Mouse (Mus musculus) 3T3-L1 (cell line): ENCODE measurements around the gene Per3.

Experiments
- DNase-seq: peaks from one replicate; pipeline ENCODE4 v3.0.0-alpha.2; 2015; ENCODE audit warnings: low read depth, low spot score

Per3 gene

DNA sequence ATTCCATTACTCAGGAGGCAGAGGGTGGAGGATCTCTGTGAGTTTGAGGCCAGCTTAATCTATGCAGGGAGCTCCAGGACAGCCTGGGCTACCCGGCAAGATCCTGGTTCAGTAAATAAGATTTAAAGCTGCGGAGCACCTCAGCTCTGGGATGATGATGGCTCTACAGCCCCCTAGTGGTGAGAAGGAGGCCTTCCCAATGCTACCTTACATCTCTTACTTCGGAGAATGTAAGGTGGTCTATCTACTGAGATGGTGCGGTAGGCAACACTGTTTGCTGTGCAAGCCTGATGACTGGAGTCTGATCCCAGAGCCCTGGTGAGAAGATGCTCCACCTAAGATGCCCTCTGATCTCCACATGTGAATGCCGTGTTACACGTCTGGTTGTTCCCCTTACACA, 17.5 kb downstream of the Per3 start:
- DNase-seq, result peak; percentile 55

DNA sequence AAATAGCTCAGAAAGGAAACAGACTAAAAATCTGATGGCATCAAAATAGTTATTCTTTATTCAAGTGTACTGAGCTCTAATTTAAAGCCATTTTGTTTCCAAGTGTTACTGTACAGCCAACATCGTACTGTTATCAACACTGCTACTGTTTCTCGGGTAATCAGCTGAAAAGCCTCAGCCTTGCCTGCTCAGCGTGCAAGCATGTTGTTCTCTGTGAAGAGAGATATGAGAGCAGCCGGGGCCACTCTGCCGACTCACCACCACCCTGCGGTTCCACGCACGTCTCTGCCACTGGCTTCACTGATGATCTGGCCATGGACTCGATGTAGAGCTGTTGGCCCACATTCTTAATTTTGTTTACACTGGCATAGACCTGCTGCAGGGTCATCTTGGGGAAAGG, 20.3 kb downstream of the Per3 start:
- no peak for DNase-seq

DNA sequence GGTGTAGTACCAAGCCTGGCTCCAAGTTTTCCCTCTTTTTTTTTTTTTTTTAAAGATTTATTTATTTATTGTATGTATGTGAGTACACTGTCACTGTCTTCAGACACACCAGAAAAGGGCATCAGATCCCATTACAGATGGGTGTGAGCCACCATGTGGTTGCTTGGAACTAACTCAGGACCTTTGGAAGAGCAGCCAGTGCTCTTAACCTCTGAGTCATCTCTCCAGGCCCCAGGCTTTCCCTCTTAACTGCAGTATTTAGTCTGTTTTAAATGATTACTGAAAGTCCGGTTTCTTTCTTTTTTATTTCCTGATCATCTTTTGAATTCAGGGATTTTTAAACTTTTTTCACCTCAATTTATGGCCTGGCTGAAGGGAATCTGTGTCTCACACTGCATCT, 27.1 kb downstream of the Per3 start:
- peak; percentile 63 for DNase-seq

DNA sequence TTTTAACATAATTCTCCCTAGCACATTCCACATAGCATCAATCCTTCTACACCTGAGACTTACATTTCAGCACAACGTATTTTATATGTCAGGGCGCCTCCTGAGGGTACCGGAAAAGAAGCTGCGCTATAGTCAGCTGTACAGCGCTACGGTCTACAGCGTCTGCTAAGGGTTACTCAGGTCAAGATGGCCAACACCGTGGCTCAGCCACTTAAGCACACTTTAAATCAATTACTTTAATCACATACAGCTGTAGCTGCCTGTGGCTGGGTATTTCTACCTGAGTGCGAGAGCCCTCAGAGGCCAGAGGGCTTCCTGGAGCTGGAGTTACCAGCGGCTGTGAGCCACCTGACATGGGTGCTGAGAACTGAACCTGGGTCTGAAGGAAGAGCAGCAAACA, 28.5 kb downstream of the Per3 start:
- no peak for DNase-seq

DNA sequence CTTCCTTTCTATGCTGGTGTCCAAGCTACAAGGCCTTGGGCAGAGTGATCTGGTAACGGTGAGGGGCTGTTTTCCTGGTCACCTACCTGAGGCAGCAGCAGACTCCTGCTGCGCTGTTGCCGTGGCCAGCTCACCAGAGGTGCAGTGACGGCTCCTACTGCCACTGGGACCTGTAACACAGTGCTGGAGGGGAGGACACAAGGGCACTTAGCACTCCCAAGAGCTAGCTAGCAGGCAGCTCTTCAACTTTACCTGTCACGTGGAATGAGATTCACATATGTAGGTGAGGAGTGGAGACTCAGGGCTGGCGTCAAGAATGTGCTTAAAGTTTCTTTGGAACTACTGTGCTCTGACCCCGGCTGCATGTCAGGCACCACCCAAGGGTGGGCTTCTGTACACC, 34.1 kb downstream of the Per3 start:
- DNase-seq, result no peak

DNA sequence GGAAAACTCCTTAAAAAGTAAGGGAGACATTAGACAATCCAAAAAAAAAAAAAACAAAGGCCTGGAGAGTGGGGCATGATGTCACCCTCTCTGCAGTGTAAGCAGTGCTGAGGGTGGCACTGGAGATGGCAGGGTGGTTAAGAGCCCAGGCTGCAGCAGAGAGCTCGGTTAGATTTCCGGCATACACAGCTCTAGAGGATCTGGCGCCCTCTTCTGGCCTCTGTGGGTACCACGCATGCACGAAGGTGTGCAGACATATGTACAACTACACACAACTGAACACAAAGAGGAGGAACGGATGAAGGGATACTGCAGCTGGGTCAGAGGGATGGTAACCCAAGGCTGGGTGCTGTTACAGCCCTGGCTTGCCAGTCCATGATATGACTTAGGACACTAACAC, 37.5 kb downstream of the Per3 start:
- DNase-seq, result peak; percentile 71

DNA sequence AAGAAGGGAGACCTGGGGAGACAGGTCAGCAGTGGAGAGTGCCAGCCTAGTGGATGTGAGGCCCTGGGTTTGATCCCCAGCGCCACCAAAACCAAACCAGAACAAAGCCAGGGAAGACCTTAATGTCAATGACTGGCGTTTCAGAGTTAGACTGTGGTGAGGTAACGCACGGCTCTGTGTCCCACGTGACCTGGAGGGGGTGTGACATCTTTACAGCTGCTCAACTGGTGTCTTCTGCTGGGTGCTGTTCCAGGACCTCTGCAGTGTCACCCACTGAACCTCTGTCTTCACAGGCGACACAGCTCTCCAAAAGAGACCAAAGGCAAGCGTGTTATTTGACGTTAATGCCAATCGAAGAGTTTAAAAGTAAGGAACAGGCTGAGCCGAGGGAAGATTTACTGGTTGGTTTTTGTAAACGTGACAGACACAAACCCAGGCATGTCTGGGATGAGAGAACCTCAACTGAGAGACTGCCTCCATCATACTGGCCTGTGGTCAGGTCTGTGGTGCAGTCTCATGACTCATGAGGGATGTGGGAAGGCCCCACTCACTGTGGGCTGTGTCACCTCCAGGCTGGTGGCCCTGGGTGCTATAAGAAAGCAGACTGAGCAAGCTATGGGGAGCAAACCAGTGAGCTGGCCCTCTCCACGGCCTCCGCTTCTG, 38.7 kb downstream of the Per3 start:
- DNase-seq, result peak; percentile 66

DNA sequence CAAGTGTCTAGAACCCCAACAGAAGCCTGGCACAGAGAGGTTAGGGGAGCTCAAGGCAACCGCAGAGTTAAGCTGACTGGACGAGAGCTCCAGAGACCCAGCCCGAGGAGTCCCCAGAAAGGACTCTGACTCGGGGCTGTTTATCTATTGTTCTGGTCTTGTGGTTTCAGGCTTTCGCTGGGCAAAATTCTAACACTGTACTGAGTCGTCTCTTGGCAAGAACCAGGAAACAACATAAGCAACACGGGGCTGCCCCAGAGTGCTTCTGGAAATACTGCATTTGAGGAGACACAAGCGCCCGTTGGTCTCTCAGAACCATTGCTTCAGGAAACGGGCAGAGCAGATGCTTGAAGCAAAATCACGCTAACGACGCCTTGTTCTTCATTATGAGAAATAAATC, 43.1 kb downstream of the Per3 start:
- peak; percentile 63 for DNase-seq

DNA sequence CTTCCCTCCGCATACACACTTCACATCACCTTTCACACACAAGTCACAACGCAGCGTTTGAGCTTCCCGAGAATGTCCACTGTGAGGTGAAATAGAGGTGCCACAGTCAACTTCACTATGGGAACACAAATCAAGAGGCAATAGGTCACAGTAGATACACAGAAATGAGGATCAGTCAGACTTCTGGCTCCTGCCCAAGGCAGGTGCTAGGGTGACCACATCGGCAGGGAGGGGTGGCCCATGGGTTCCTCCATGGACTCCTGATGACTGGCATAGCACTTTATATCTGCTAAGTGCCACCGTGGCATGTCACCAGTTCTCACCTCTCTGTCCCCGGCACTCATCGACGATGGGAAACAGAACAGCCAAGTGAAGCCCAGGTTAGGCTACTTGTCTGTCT, 45.8 kb downstream of the Per3 start:
- DNase-seq, result no peak

DNA sequence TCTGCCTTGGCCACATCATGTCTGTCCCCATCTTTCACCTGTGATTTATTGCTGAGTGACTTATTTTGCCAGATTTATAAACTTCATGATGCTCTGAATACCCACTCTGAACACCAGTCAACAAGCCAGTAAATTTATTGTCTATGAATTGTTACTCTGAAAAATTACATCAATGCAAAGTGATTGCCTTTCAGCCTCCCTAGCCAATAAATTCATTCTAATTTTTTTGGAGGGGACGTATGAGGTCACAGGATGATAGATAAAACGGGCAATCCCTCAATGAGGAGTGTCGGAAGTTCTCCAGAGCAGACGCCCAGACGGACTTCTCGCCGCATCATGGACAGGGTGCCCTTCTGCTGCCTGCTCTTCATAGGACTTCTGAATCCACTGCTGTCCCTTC, 47.7 kb downstream of the Per3 start, which contains the start of gene Uts2:
Gene Uts2, plus strand, starts transcription at position 301 of the 400 bp plus-strand sequence.
- DNase-seq, result no peak

DNA sequence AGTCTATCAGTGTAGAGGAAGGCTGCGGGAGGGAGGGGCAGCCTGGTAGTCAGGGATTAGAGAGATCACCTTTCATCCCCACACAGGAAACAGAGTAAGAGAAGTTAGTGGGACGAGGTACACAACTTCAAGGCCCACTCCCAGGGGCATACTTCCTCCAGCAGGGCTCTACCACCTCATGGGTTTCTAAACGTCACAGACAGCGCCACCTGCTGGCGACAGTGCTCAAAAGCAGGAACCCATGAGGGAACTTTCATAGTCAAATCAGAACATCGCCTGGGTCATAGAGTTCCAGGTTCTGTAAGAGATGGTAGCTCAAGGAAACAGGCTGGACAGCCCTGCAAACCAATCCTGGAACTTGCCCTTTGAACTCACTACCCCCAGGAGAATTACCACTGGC, 54.3 kb downstream of the Per3 start:
- DNase-seq, result peak; percentile 56

DNA sequence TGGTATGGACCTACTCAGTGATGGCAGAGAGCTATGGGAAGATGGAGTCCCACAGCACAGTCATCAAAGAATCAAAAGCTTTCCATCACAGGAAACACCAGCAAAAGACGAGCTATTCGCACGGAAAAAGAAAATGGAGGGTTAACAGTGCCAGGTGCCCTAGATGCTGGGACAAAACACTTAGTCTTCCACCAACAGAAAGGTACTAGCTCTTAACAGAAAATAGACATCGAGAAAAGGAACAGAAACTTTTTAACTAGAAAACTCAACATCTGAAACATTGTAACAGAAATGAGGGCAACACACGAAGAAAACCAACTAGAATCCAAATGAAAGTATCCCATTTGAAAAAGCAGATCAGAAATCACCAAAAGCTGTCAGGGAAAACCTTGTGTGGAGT, 64.3 kb downstream of the Per3 start:
- no peak for DNase-seq

DNA sequence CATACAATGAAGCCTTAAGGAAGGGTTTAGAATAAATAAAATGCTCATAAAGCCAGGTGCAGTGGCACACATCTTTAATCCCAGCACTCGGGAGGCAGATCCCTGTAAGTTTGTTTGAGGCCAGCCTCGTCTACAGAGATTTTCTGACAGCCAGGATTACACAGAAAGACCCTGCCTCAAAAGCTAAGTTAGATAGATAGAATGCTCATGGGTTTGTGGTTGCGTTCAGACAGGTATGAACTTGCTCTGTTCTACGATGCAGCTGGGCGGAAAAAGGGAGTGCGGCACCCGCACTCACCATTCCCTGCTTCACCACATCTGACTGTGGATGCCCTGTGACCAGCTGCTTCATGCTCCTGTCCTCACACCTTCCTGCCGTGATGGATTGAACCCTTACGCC, 65.0 kb downstream of the Per3 start:
- no peak for DNase-seq

DNA sequence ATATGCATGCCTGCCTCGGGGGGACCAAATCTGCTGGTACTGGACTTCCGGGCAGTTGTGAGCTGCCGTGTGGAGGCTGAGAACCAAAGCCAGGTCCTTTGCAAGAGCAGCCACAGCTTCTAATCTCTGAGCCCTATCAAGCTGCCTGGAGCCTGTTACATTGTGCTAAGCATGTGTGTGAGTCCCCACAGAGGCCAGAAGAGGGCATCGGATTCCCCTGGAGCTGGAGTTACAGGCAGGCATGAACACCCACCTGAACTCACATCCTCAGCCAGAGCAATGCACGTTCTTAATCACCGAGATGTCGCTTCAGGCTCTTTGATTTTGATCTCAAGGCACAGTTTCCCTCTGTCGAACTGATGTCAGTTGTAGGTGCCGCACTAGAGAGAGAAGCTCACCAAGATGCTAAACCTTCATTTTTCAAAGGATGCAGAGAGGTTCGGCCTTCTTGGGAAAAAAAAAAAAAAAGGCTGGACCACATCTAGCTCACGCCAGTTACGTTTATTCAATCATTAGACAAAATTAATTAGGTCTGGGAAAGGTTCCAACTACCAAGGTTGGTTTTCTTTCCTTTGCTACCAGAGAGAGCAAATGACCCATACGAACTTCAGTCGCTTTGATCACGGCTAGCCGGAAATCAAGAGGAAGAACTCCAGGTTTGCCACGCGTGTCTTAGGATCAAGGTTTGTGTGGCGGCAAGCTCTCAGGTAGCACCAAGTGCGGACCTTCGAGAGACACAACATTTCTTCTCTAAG, 66.1 kb downstream of the Per3 start:
- no peak for DNase-seq

DNA sequence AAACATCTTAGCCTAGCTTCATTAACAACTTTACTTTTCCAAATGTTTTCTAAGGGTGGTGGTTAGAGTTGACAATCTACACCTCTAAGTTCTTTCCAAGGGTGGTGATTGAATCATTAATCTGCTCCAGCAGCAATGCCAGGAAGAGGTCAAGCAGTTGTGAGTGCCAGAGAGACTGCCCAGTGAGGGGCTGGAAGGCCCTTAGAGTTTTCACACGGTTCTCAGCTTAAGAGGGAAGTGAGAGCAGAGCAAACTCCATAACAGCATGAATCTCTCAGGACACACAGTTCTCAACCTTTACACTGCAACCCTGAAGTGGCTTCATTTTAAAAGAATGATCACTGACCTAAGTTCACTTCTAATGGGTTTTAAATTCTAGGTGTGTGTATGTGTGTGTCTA, 69.3 kb downstream of the Per3 start:
- DNase-seq, result no peak

DNA sequence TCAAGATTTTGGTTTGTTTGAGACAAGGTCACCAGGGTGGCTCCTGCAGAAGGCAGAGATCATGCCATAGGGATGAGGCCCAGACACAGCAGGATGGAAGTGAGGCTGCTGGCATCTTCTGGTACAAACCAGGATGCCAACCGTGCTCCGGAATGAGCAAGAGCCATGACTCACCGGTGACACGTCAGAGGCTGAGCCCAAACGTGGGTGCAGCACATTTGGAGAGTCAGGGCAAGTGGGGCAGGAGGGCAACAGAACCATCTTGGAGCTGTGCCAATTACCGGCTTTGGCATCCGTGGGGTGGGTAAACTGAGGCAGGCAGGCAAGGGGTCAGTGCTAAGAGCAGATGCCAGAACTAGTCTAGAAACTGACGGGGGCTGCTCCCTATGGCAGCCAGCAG, 71.2 kb downstream of the Per3 start:
- peak; percentile 88 for DNase-seq

DNA sequence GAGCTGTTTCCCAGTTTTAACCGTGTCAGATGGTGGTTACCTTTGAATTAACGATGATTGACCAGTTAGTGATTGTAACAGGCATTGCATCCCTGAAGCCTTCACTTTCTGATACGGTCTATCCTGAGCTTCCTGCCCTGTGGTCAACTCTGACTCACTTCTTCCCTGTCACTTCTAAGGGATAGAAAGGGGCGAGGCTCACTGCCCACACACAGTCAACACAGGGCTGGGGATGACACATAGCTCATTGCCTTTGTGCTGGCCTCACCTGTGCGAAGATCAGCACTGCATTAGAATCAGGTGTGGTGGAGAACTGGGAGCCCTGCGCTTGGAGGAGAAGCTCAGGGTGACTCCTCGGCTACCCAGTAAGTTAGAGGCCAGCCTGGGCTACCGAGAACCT, 75.5 kb downstream of the Per3 start:
- DNase-seq, result peak; percentile 63

DNA sequence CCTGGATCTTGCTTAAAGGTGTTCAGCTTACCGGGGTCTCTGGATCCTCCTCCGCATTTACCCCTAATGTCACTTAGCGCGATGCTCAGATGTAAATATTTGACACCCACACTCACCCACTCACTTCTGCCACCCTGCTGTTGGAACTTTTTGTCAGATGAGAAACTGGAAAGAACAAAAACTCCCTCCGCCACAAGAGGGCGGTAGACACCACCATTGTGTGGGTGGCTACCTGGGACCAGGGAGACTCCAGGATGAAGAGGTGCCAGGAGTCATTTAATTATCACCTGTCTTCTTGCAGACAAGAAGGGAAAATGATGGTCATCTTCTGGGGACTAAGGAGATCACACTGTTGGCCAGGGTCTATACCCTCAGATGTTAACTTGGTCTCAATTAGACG, 77.9 kb downstream of the Per3 start:
- DNase-seq, result peak; percentile 83

DNA sequence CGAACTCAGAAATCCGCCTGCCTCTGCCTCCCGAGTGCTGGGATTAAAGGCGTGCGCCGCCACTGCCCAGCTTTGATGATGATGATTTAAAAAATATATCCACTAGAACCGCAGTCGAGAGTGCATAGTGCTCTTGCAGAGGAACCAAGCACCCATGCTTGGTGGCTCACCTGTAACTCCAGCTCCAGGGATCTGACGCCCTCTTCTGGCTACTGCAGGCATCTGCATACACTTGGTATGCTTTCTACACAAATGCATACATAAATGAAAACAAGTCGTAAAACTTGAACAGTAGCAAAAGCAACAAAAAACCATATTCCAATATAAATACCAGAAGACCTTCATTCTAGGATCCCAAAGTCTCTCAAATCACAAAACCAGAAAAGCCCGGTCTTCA, 78.9 kb downstream of the Per3 start:
- no peak for DNase-seq

DNA sequence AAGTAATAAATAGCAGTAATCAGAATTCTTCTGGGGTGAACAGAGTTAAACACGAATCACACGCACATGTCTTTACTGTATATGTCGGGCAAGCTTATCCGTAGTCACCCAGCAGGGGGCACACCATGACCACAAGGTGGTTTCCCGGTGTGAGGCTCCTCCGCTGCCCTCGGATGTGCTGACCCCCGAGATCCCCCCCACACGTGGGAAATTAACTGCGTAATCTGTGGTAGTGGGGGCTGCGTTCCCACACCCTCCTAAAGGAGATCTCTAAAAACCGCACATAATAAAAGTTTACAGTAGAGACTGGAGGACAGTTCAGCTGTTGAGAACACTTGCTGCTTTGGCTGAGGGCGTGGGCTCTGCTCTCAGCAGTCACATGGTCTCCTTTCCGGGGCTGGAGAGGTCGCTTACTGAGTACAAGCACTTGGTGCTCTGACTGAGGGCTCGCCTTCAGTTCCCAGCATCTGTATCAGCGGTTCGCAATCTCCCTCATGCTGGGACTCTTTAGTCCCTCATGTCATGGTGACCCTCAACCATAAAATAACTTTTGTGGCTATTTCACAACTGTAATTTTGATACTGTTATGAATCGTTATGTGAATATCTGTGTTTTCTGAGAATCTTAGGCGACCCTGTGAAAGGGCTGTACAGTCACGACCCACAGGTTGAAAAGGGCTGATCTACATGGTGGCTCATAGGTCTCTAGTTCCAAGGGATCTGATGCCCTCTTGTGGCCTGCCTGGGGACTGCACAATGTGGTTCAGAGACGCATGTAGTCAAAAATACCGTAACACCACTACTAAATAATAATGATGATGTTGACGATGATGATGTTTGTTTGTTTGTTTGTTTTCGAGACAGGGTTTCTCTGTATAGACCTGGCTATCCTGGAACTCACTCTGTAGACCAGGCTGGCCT, 79.6 kb downstream of the Per3 start:
- DNase-seq, result peak; percentile 94

DNA sequence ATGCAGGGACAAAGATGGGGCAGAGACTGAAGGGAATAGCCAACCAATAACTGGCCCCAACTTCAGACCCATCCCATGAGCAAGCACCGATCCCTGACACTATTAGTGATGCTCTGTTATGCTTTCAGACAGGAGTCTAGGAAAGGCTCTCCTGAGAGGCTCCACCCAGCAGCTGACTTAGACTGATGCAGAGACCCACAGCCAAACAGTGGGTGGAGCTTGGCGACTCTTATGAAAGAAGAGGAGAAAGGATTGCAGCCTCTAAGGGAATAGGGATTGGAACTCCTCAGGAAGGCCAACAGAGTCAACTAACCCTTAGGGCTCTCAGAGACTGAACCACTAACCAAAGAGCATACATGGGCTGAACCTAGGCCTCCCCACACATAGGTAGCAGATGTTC, 80.8 kb downstream of the Per3 start:
- DNase-seq, result peak; percentile 72

DNA sequence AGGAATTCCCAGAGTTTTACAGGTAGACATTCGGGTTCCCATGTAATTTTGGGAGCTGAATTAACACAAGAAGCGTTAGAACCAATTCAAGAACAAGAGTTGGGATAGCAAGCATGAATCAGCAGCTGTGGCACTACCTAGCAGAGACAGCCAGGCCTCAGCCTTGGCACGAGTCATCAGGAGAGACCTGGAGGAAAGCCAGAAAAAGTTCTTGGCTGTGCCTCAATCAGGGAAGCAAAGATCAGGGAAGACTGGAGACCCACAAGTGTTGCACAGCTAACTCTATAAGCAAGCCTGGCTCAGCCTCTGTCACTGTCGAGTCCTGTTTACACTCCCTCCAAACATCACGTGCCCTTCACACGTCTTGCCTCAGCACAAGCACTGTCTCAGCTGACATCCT, 82.2 kb downstream of the Per3 start:
- peak; percentile 66 for DNase-seq
